Mouse (Mus musculus) CH12.LX (cell line): ENCODE data around the gene Ckap5. TPM values are rescaled to one million over a fixed set of nuclear protein-coding genes. Genes with fewer than 3 reads are reported as not detected.

Experiments used
- DNase-seq: peaks from one replicate; pipeline ENCODE4 v3.0.0-alpha.2; 2013; ENCODE audit errors: extremely low read depth
- H3K27ac ChIP-seq: 2 replicates; pipeline ENCODE4 v1.5.1; 2012; ENCODE audit warnings: low read depth, mild to moderate bottlenecking, control low read depth, moderate library complexity; ENCODE audit not compliant: insufficient read depth
- H3K27me3 ChIP-seq: replicated peaks from 2 replicates; pipeline ENCODE3; 2012; ENCODE audit warnings: inconsistent platforms
- H3K36me3 ChIP-seq, 2 experiments: replicated peaks in 1 of 2; 2 replicates each; pipeline versions ENCODE3 to v1.6.1; 2012; ENCODE audit warnings: inconsistent platforms in 1 of 2, low read length in 1 of 2, mild to moderate bottlenecking in 1 of 2, mixed read lengths in 1 of 2, moderate library complexity in 1 of 2; ENCODE audit not compliant: control insufficient read depth in 1 of 2, insufficient read depth in 1 of 2
- H3K4me1 ChIP-seq, 2 experiments: 2 replicates each; pipeline ENCODE4 v1.6.1; 2012; ENCODE audit warnings: inconsistent platforms in 1 of 2, moderate library complexity in 1 of 2; ENCODE audit not compliant: insufficient read depth in 2 of 2, control insufficient read depth in 1 of 2
- H3K4me2 ChIP-seq: 2 replicates; pipeline ENCODE4 v1.6.1; 2012; ENCODE audit warnings: low read depth, mild to moderate bottlenecking, control low read depth; ENCODE audit not compliant: poor library complexity, insufficient read depth, severe bottlenecking
- H3K4me3 ChIP-seq, 3 experiments: fragments of 150-350 bp in 1 of 3; sonication (generic) in 1 of 3; replicated peaks in 1 of 3; 2 replicates each; pipeline versions ENCODE3 to v1.5.1; 2011 to 2012; ENCODE audit warnings: low read depth in 2 of 3, low read length in 2 of 3, mild to moderate bottlenecking in 2 of 3, moderate library complexity in 2 of 3, control low read depth in 1 of 3, improper control_type of control experiment in 1 of 3, inconsistent platforms in 1 of 3, mixed read lengths in 1 of 3; ENCODE audit not compliant: poor library complexity in 1 of 3
- H3K79me2 ChIP-seq: replicated peaks from 2 replicates; pipeline ENCODE4 v1.6.1; 2012; ENCODE audit warnings: mild to moderate bottlenecking, moderate library complexity; ENCODE audit not compliant: control insufficient read depth, poor library complexity, insufficient read depth, severe bottlenecking; ENCODE audit errors: extremely low read depth
- H3K9ac ChIP-seq: 2 replicates; pipeline ENCODE4 v1.6.1; 2012; ENCODE audit warnings: low read depth, mild to moderate bottlenecking, control low read depth, moderate library complexity; ENCODE audit not compliant: insufficient read depth
- H3K9me3 ChIP-seq: replicated peaks from 2 replicates; pipeline ENCODE3; 2012; ENCODE audit warnings: low read length, inconsistent platforms, mixed read lengths
- E2F4 ChIP-seq: IDR thresholded peaks from 2 replicates; pipeline ENCODE4 v1.6.1; 2011; ENCODE audit warnings: low read depth, low read length, improper control_type of control experiment; ENCODE audit not compliant: insufficient replicate concordance
- HCFC1 ChIP-seq: IDR thresholded peaks from 2 replicates; pipeline ENCODE4 v1.6.1; 2012; ENCODE audit warnings: low read depth, mild to moderate bottlenecking, inconsistent platforms, low read length, improper control_type of control experiment
- IRF4 ChIP-seq: IDR thresholded peaks from 2 replicates; pipeline ENCODE4 v1.6.1; 2014; ENCODE audit warnings: low read depth, mild to moderate bottlenecking, inconsistent platforms, low read length, improper control_type of control experiment
- JUN ChIP-seq: IDR thresholded peaks from 2 replicates; pipeline ENCODE4 v1.6.1; 2011; ENCODE audit warnings: low read depth, mild to moderate bottlenecking, low read length, improper control_type of control experiment, moderate library complexity; ENCODE audit not compliant: insufficient read depth
- MAFK ChIP-seq: IDR thresholded peaks from 2 replicates; pipeline ENCODE4 v1.6.1; 2011; ENCODE audit warnings: low read length, improper control_type of control experiment; ENCODE audit not compliant: insufficient replicate concordance
- NELFE ChIP-seq: IDR thresholded peaks from 2 replicates; pipeline ENCODE4 v1.6.1; 2011; ENCODE audit warnings: low read depth, low read length, improper control_type of control experiment
- RAD21 ChIP-seq: IDR thresholded peaks from 2 replicates; pipeline ENCODE4 v1.6.1; 2011; ENCODE audit warnings: low read depth, mild to moderate bottlenecking, low read length, improper control_type of control experiment, moderate library complexity
- SIN3A ChIP-seq: IDR thresholded peaks from 2 replicates; pipeline ENCODE4 v1.6.1; 2012; ENCODE audit warnings: low read length, improper control_type of control experiment, inconsistent platforms
- ZKSCAN1 ChIP-seq: IDR thresholded peaks from 2 replicates; pipeline ENCODE4 v1.6.1; 2012; ENCODE audit warnings: low read depth, inconsistent platforms, low read length, improper control_type of control experiment, borderline replicate concordance
- ZNF384 ChIP-seq: IDR thresholded peaks from 2 replicates; pipeline ENCODE4 v1.6.1; 2012; ENCODE audit warnings: low read depth, low read length, improper control_type of control experiment, inconsistent platforms
- dilution Hi-C: fragments of 300-500 bp; cut with MboI; formaldehyde crosslinking; loops from 2 replicates; pipeline ENCODE4 v1.14.3; 2020; ENCODE audit warnings: low sequenced_read_pairs; ENCODE audit not compliant: extremely low pct_unique_long_range_greater_than_20kb, extremely low pct_ligation_motif_present
- in situ Hi-C: fragments of 300-500 bp; cut with MboI; formaldehyde crosslinking; loops from 3 replicates; pipeline ENCODE4 v1.14.3; 2019; ENCODE audit warnings: low sequenced_read_pairs, low pct_ligation_motif_present, low pct_unique_long_range_greater_than_20kb, mixed read lengths
- polyA plus RNA-seq: library from polyadenylated mRNA; unstranded; fragments of >175 nt; gene quantifications from 2 replicates; pipeline ENCODE4 v1.2.1, GENCODE M21; 2012; ENCODE audit warnings: low read depth; ENCODE audit not compliant: insufficient read length
- total RNA-seq, 2 experiments: library from RNA; depleted of rRNA; stranded (reverse); fragments of 300-350 nt in 1 of 2; fragments of >200 nt in 1 of 2; gene quantifications; 2 replicates each; pipeline ENCODE4 v1.2.3; 2012 to 2014

Ckap5 gene
- total and polyA plus RNA-seq, 3 experiments, result 51.5 to 53.0 (median 52.3) TPM

DNA sequence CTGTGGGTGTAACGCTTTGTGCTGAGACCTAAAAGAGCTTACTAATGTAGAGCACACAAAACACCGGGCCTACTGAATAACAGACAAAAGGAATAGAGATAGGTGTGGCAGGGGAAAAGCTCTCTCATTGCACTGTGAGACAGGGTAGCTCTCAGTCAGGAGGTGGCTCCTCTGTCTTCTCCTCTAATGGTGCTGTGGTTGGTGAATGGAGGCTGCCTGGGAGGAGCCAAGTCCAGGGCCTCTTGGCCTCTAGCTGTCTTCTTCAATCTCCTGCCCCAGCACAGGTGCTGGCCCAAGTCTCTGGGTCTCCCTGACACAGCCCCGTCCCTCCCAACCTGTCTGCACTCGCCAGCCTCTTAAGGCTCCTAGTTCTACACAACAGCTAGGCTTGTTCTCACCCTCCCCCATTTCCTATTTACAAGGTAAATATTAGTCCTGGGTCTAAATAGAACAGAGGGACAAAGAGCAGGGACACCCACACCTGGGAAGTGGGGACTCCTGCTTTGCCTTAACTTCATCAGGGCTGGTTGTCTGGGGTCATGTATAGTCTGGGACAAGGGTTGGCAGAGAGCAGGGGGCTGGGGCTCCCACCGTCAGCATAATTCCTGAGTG lies 110.3 kb downstream of the Ckap5 start:
- Histone ChIP-seq H3K9me3 (no peaks in the 10 kb centered on the region), H3K79me2 (no peaks in the 10 kb centered on the region), H3K9ac (no peak overlapping the region), H3K4me3 (no peak overlapping the region), H3K27ac (no peak overlapping the region), H3K4me2 (no peak overlapping the region), H3K4me1 (peaks cover 7 to 22% of the 10 kb centered on the region in 2 experiments; a peak in 3 of 4 replicates), H3K27me3 (no peaks in the 10 kb centered on the region), H3K36me3 (peaks cover 0 to 2% of the 10 kb centered on the region in 2 experiments)
- dilution Hi-C loops, result no loop called here
- TF ChIP-seq JUN (no peak), HCFC1 (no peak), IRF4 (no peak), NELFE (no peak)
- DNase-seq, result no peak
- in situ Hi-C loops, result no loop called here

DNA sequence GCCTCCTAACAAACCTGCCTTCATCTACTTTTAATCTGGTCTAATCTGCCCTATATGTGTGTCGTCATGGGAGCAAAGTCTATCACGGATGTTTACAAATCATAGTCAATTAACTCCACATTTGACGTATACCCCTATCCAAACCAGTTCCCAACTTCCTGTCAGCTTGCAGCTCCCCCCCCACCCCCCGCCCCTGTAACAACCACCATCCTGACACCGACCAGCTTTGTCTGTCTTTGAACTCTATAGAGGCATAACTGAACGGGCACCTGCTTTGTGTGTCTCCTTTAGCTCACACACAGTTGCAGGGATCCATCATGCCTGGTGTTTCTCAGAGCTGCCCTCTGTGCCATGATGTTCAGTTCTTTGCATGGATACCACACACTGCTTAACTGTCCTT lies 112.4 kb downstream of the Ckap5 start:
- no peak overlapping the region for H3K27ac ChIP-seq

DNA sequence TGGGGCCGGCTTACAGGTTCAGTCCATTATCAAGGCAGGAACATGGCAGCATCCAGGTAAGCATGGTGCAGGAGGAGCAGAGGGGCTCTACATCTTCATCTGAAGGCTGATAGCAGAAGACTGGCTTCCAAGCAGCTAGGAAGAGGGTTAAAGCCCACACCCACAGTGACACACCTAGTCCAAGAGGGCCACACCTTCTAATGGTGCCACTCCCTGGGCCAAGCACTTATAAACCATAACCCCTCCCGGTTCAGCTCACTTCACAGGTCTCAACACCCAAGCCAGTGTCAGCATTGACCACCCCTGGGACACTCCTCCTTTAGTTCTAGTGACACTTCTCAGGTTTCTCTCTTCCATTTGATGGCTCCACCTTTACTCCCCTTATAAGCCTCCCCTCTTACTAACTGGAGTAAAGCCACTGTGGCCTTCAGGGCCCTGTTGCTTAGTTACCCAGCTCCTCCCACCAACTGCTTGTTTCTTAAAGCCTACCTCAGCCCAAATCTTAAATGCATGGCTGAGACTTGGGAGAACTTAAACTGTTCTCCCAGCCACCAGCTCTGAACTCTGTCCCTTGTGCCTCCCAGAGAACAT lies 116.4 kb downstream of the Ckap5 start:
- Histone ChIP-seq H3K4me1 (peaks cover 0 to 7% of the 10 kb centered on the region in 2 experiments; a peak in 2 of 4 replicates), H3K27me3 (no peaks in the 10 kb centered on the region), H3K4me3 (no peak overlapping the region), H3K9ac (no peak overlapping the region), H3K79me2 (no peaks in the 10 kb centered on the region), H3K9me3 (no peaks in the 10 kb centered on the region), H3K27ac (no peak overlapping the region), H3K36me3 (peaks cover 46 to 60% of the 10 kb centered on the region in 2 experiments), H3K4me2 (no peak overlapping the region)
- TF ChIP-seq MAFK (no peak), ZNF384 (no peak), SIN3A (no peak)
- dilution Hi-C loops (no loop called here), in situ Hi-C loops (no loop called here)
- DNase-seq, result no peak

More for the DNA sequence above, 112.4 kb downstream of the Ckap5 start:
- peaks cover 7 to 22% of the 10 kb centered on the region in 2 experiments; a peak in 3 of 4 replicates for H3K4me1 ChIP-seq
- dilution Hi-C loops (no loop called here), in situ Hi-C loops (no loop called here)
- no peak for DNase-seq
- no peak for TF ChIP-seq E2F4
- no peak for TF ChIP-seq SIN3A
- no peak for TF ChIP-seq MAFK
- no peak for TF ChIP-seq RAD21
- no peak for TF ChIP-seq ZKSCAN1
- H3K27me3 ChIP-seq, result no peaks in the 10 kb centered on the region
- no peaks in the 10 kb centered on the region for H3K9me3 ChIP-seq
- no peaks in the 10 kb centered on the region for H3K79me2 ChIP-seq
- no peak overlapping the region for H3K9ac ChIP-seq
- H3K36me3 ChIP-seq, result peaks cover 6 to 21% of the 10 kb centered on the region in 2 experiments
- no peak overlapping the region for H3K4me3 ChIP-seq
- H3K4me2 ChIP-seq, result no peak overlapping the region
